Mouse (Mus musculus): ENCODE measurements around the gene Churc1. TPM values are rescaled to one million over a fixed set of nuclear protein-coding genes. Genes with fewer than 3 reads are reported as not detected.

Churc1 gene
- polyA plus RNA-seq, 1 experiment from 2014 or later: 69.8 TPM

DNA sequence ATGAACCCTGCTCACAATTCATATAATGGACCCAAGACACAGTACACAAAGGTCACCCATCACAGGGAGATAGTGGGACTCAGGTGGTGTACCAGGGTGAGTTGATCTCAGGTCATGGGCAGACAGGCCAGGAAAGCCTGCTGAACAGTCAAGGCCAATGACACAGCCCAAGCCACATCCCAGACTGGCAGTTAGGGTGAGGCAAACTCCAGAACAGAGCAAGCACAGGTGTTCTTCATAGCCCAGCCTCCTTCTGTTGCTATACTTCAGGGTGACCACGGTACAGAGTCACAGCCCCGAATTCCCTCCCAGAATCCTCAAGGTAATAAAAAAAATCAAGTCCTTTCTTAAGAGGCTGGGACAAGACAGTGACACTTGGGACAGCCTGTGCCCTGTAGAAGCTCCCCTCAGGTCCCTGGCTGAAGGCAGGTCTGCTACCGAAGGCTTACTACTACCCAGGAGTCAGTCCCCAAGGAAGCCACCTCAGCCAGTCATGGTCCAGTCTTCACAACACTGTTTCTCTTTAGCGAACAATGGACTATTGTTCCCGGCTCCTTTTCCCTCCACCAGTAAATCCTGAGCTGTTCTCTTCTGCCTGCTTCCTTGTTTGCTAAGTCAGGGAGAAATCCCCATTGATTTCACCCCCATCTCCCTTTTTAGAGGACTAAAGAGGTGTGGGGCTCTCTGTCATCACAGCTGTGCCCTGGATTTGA, 32.8 kb downstream of the Churc1 start:
- Histone ChIP-seq H3K27me3 (ENCODE audit: control insufficient read depth, insufficient read depth, low read length) (no peaks in the 10 kb centered on the region), H3K4me3 (ENCODE audit: low read depth, low read length) (no peak overlapping the region), H3K27ac (replicated peaks; ENCODE audit: low read depth, low read length) (no peak overlapping the region), H3K9me3 (replicated peaks; ENCODE audit: control insufficient read depth, low read length) (no peaks in the 10 kb centered on the region), H3K4me1 (ENCODE audit: control insufficient read depth, insufficient read depth, low read length) (no peaks in the 10 kb centered on the region), H3K4me2 (ENCODE audit: low read depth, low read length) (no peak overlapping the region), H3K9ac (replicated peaks; ENCODE audit: low read length) (no peak overlapping the region), H3K36me3 (replicated peaks; ENCODE audit: control insufficient read depth, insufficient read depth, low read depth, low read length) (no peaks in the 10 kb centered on the region)
- ATAC-seq (replicated peaks; ENCODE audit: insufficient number of reproducible peaks, low FRiP score, low TSS enrichment, low read depth) (no peak), DNase-seq (ENCODE audit: low spot score) (no peak)
- 51% methylated on average over 5 of the region's 5 CpGs for WGBS

DNA sequence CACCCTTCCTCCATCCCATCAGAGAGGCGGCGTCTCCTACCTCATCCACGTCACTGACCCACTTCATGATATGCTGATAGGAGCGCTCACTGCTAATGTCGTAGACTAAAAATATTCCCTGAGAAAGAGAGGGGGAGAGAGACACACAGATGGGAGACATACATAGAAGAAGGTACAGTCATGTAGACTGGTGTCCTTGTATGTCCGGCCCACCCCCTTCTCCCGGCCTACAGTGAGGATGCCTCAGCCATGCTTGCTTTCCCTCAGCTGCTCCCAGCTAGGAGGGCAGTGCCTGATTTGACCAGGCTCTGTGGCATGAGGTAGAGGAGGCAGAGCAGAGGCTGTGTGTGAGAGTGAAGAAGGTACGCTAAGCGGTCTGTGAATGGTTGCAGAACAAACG, 37.7 kb downstream of the Churc1 start:
- Histone ChIP-seq H3K36me3 (replicated peaks; ENCODE audit: control insufficient read depth, insufficient read depth, low read depth, low read length) (no peaks in the 10 kb centered on the region), H3K9ac (replicated peaks; ENCODE audit: low read length) (no peak overlapping the region), H3K27me3 (ENCODE audit: control insufficient read depth, insufficient read depth, low read length) (no peaks in the 10 kb centered on the region), H3K4me3 (ENCODE audit: low read depth, low read length) (no peak overlapping the region), H3K9me3 (replicated peaks; ENCODE audit: control insufficient read depth, low read length) (no peaks in the 10 kb centered on the region), H3K27ac (replicated peaks; ENCODE audit: low read depth, low read length) (no peak overlapping the region), H3K4me2 (ENCODE audit: low read depth, low read length) (no peak overlapping the region), H3K4me1 (ENCODE audit: control insufficient read depth, insufficient read depth, low read length) (no peaks in the 10 kb centered on the region)
- WGBS: 92% methylated on average over 10 of the region's 10 CpGs
- DNase-seq (ENCODE audit: low spot score): no peak
- ATAC-seq (replicated peaks; ENCODE audit: insufficient number of reproducible peaks, low FRiP score, low TSS enrichment, low read depth): no peak

DNA sequence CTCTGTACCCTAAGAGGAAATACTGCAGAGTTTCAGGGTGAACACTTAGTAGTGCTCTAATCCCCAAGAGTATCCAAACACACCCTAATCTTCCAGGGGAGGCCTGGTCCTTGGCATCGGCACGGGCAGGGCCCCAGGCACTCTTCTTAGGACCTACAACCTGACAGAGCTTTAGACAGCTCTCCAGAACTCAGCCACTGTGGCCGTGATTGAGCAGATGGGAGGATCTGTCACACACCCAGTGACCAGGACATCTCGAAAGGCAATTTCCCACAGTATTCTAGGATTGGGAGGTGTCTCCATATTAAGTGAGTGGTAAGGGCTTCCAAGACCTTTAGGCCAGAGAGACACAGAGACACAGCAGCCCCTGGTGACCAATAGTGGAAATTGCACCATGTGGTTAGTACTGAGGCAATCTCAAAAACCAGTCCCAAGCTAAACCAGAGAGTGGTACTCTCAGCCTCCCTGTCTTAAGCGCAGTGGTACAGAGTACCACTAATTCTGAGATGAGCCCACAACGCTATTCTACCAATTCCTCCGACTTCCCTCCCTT, 38.4 kb downstream of the Churc1 start:
- DNase-seq (ENCODE audit: low spot score) (peak; percentile 71), ATAC-seq (replicated peaks; ENCODE audit: insufficient number of reproducible peaks, low FRiP score, low TSS enrichment, low read depth) (0 out of 2 replicates have a peak, but pooled peaks have one; percentile 50)
- Histone ChIP-seq H3K9ac (replicated peaks; ENCODE audit: low read length) (no peak overlapping the region), H3K27me3 (ENCODE audit: control insufficient read depth, insufficient read depth, low read length) (no peaks in the 10 kb centered on the region), H3K27ac (replicated peaks; ENCODE audit: low read depth, low read length) (no peak overlapping the region), H3K4me2 (ENCODE audit: low read depth, low read length) (no peak overlapping the region), H3K4me3 (ENCODE audit: low read depth, low read length) (no peak overlapping the region), H3K4me1 (ENCODE audit: control insufficient read depth, insufficient read depth, low read length) (no peaks in the 10 kb centered on the region), H3K9me3 (replicated peaks; ENCODE audit: control insufficient read depth, low read length) (no peaks in the 10 kb centered on the region), H3K36me3 (replicated peaks; ENCODE audit: control insufficient read depth, insufficient read depth, low read depth, low read length) (no peaks in the 10 kb centered on the region)
- WGBS: 55% methylated on average over 7 of the region's 7 CpGs

DNA sequence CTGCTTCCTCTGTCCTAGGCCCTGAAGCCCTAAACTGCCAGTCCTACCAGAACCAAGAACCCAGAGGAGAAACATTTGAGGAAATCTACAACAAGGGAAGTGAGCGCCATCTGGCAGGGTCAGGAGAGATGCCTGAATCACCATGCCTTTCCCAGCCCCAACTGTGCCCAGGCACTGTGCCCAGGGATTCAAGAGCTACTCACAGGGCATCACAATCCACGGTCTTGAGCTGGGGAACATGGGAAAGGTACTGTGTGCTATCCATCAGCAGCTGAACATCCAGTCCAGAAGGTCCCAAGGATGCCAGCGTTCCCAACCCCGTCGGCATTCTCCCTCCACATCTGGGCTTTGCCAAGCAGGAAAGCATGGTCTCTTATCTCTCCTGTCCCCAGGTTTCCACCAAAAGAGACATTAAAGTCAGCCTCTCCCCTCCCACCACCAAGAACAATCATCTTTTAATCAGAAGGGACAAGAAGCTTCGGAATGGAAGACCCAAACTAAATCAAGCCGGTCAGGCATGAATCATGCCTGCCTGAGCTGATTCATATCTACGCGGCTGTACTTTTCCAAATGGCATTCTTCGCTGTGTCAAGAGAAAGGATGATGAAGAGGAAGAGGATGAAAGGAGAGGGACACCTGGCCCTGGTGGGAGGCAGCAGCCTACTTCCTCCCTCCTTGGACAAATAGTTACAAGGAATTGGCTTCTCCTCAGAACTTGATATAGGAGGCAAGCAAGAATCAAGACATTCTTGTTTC, 39.9 kb downstream of the Churc1 start:
- H3K27ac ChIP-seq (replicated peaks; ENCODE audit: low read depth, low read length): no peak overlapping the region
- no peaks in the 10 kb centered on the region for H3K9me3 ChIP-seq (replicated peaks; ENCODE audit: control insufficient read depth, low read length)
- H3K4me2 ChIP-seq (ENCODE audit: low read depth, low read length): no peak overlapping the region
- 91% methylated on average over 10 of the region's 10 CpGs for whole genome bisulfite sequencing
- no peak overlapping the region for H3K9ac ChIP-seq (replicated peaks; ENCODE audit: low read length)
- DNase-seq (ENCODE audit: low spot score) (no peak), ATAC-seq (replicated peaks; ENCODE audit: insufficient number of reproducible peaks, low FRiP score, low TSS enrichment, low read depth) (no peak)
- H3K27me3 ChIP-seq (ENCODE audit: control insufficient read depth, insufficient read depth, low read length): no peaks in the 10 kb centered on the region
- no peaks in the 10 kb centered on the region for H3K36me3 ChIP-seq (replicated peaks; ENCODE audit: control insufficient read depth, insufficient read depth, low read depth, low read length)
- H3K4me1 ChIP-seq (ENCODE audit: control insufficient read depth, insufficient read depth, low read length): no peaks in the 10 kb centered on the region
- H3K4me3 ChIP-seq (ENCODE audit: low read depth, low read length): no peak overlapping the region

DNA sequence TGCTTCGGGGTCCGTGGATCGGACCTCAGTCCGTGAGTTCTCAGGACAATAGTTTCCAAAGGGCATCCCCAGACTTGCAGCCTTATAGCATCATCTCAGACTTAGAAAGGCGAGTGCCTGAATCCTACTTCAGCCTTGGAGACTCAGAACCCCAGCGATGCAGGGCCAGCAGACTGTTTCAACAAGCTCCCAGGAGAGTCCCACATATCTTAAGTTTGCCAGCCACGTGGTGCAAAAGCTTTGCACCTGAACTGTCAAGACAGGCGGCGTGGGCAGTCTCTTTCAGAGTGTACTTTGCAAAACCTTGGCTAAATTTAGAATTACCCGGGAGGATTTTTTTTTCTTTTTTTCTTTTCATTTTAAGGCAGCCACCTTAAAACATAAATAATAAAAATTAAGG, 42.5 kb downstream of the Churc1 start:
- DNase-seq (ENCODE audit: low spot score): no peak
- Histone ChIP-seq H3K27ac (replicated peaks; ENCODE audit: low read depth, low read length) (no peak overlapping the region), H3K36me3 (replicated peaks; ENCODE audit: control insufficient read depth, insufficient read depth, low read depth, low read length) (no peaks in the 10 kb centered on the region), H3K4me1 (ENCODE audit: control insufficient read depth, insufficient read depth, low read length) (no peaks in the 10 kb centered on the region), H3K4me3 (ENCODE audit: low read depth, low read length) (no peak overlapping the region), H3K27me3 (ENCODE audit: control insufficient read depth, insufficient read depth, low read length) (no peaks in the 10 kb centered on the region), H3K4me2 (ENCODE audit: low read depth, low read length) (no peak overlapping the region), H3K9me3 (replicated peaks; ENCODE audit: control insufficient read depth, low read length) (no peaks in the 10 kb centered on the region), H3K9ac (replicated peaks; ENCODE audit: low read length) (no peak overlapping the region)
- WGBS: 75% methylated on average over 10 of the region's 10 CpGs
- ATAC-seq (replicated peaks; ENCODE audit: insufficient number of reproducible peaks, low FRiP score, low TSS enrichment, low read depth): no peak

DNA sequence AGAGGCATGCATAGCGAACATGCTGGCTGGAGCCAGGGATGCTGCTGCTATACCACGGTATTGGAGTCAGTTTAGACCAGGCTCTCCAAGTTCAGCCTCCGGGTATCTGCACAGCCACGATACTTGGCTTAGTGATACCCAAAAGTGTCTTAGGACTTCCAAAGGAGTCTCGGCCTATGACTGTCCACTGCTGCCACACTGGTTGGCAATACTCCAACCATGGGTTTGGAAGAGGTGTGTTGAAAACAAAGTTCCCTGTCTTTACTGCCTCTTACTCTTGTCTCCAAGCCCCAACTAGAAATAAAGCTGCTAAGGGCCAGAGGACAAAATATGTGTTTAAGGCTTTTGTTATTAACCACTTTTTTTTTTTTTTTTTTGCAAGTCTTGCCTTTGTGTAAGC, 45.2 kb downstream of the Churc1 start:
- no peak overlapping the region for H3K27ac ChIP-seq (replicated peaks; ENCODE audit: low read depth, low read length)
- 92% methylated on average over 5 of the region's 5 CpGs for whole genome bisulfite sequencing
- DNase-seq (ENCODE audit: low spot score): no peak

DNA sequence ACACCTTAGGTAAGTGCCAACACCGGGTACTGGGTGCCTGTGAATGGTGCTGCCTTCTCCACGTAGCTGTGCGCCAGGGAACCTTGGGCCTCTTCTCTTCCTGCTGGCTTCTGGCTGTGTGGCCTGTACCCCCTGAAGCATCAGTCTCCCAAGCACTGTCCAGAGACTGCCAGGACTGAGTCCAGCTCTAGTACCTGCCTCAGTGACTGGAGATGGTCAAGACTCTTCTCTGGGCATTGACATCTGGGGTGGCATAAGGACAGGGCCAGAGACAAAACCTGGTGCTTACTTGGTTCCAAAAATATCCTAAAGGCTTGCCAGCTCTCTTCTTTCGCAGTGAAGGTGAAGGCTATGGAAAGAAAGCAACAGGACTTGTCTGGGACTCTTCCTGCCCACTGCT, 45.7 kb downstream of the Churc1 start:
- H3K9me3 ChIP-seq (replicated peaks; ENCODE audit: control insufficient read depth, low read length): no peaks in the 10 kb centered on the region
- no peak for DNase-seq (ENCODE audit: low spot score)
- H3K9ac ChIP-seq (replicated peaks; ENCODE audit: low read length): no peak overlapping the region
- H3K4me1 ChIP-seq (ENCODE audit: control insufficient read depth, insufficient read depth, low read length): no peaks in the 10 kb centered on the region
- WGBS: 92% methylated on average over 4 of the region's 4 CpGs
- H3K27ac ChIP-seq (replicated peaks; ENCODE audit: low read depth, low read length): no peak overlapping the region
- no peak for ATAC-seq (replicated peaks; ENCODE audit: insufficient number of reproducible peaks, low FRiP score, low TSS enrichment, low read depth)
- no peak overlapping the region for H3K4me2 ChIP-seq (ENCODE audit: low read depth, low read length)
- no peaks in the 10 kb centered on the region for H3K36me3 ChIP-seq (replicated peaks; ENCODE audit: control insufficient read depth, insufficient read depth, low read depth, low read length)
- H3K4me3 ChIP-seq (ENCODE audit: low read depth, low read length): no peak overlapping the region
- H3K27me3 ChIP-seq (ENCODE audit: control insufficient read depth, insufficient read depth, low read length): no peaks in the 10 kb centered on the region

More for the DNA sequence above, 45.2 kb downstream of the Churc1 start:
- Histone ChIP-seq H3K9me3 (replicated peaks; ENCODE audit: control insufficient read depth, low read length) (no peaks in the 10 kb centered on the region), H3K27me3 (ENCODE audit: control insufficient read depth, insufficient read depth, low read length) (no peaks in the 10 kb centered on the region), H3K9ac (replicated peaks; ENCODE audit: low read length) (no peak overlapping the region), H3K4me3 (ENCODE audit: low read depth, low read length) (no peak overlapping the region), H3K4me1 (ENCODE audit: control insufficient read depth, insufficient read depth, low read length) (no peaks in the 10 kb centered on the region), H3K36me3 (replicated peaks; ENCODE audit: control insufficient read depth, insufficient read depth, low read depth, low read length) (no peaks in the 10 kb centered on the region), H3K4me2 (ENCODE audit: low read depth, low read length) (no peak overlapping the region)
- ATAC-seq (replicated peaks; ENCODE audit: insufficient number of reproducible peaks, low FRiP score, low TSS enrichment, low read depth): no peak

DNA sequence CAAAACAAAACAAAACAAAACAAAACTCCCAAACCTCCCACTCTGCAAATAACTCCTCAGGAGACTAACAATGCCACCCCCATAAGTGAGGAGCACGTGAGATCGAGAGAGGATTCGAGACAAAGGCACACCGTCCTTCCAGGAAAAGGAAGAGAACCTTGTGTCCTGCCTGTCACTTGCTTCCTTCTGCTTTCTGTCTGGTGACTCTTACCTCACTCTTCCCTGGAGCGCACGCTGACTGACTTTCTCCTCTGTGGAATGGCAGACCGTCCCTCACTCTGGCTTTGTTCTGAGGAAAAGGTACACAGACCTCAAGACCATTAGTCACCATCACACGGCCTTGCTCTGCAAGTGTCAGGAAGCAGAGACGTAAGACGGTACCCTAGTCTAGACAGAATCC, 48.2 kb downstream of the Churc1 start:
- ATAC-seq (replicated peaks; ENCODE audit: insufficient number of reproducible peaks, low FRiP score, low TSS enrichment, low read depth) (no peak), DNase-seq (ENCODE audit: low spot score) (no peak)
- Histone ChIP-seq H3K27ac (replicated peaks; ENCODE audit: low read depth, low read length) (no peak overlapping the region), H3K4me2 (ENCODE audit: low read depth, low read length) (no peak overlapping the region), H3K9ac (replicated peaks; ENCODE audit: low read length) (no peak overlapping the region), H3K4me3 (ENCODE audit: low read depth, low read length) (no peak overlapping the region), H3K36me3 (replicated peaks; ENCODE audit: control insufficient read depth, insufficient read depth, low read depth, low read length) (no peaks in the 10 kb centered on the region), H3K4me1 (ENCODE audit: control insufficient read depth, insufficient read depth, low read length) (no peaks in the 10 kb centered on the region), H3K27me3 (ENCODE audit: control insufficient read depth, insufficient read depth, low read length) (no peaks in the 10 kb centered on the region), H3K9me3 (replicated peaks; ENCODE audit: control insufficient read depth, low read length) (no peaks in the 10 kb centered on the region)
- WGBS: 81% methylated on average over 10 of the region's 10 CpGs

Data from embryonic facial prominence, embryonic 11.5 days (tissue).